Mouse (Mus musculus) testis, adult 2 months (tissue): ENCODE data around the gene Dpp6.

Experiments
- CTCF ChIP-seq: fragments of 200-500 bp; IDR thresholded peaks from 2 replicates; pipeline ENCODE4 v1.5.1; 2012; ENCODE audit warnings: low read depth, mild to moderate bottlenecking, inconsistent platforms, low read length, moderate library complexity; ENCODE audit not compliant: control insufficient read depth, insufficient read depth, insufficient replicate concordance
- POLR2A ChIP-seq: fragments of 200-500 bp; IDR thresholded peaks from 2 replicates; pipeline ENCODE4 v1.6.1; 2012; ENCODE audit warnings: low read depth, mild to moderate bottlenecking, inconsistent platforms, low read length, moderate library complexity; ENCODE audit not compliant: control insufficient read depth

DNA sequence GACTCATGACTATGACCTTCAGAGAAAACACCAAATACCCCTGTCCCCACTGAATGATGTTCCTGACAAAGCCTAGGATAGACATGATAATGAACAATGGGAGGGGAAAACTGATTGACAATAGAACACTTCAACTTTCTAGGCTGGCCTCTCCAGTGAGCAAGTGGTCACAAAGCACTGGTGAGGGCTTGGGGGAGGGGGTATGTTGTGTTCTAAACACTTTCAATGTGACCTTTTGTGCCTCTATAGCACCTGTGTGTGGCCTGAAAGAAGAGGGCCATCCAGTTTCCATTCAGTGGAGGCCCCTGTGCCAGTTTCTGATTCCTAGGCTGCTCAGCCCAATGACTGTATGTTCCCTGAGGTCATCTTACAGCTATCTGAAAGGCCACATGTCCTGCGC, 426.2 kb downstream of the Dpp6 start:
- TF ChIP-seq POLR2A = no peak
- TF ChIP-seq CTCF = no peak
